Mouse (Mus musculus): Measurements from ENCODE around the gene Slc26a8. TPM values are rescaled to one million over a fixed set of nuclear protein-coding genes. Genes with fewer than 3 reads are reported as not detected.
A peak's percentile ranks its signal among the peaks of the same experiment; 100 is the strongest.

The Slc26a8 gene
- total and polyA plus RNA-seq, 3 experiments: 0.58 to 1.6 TPM; not detected in 1

- H3K27ac ChIP-seq (ENCODE audit: control insufficient read depth, low read depth, low read length): peak overlapping the region; percentile 88
- TF ChIP-seq RCOR1 (IDR thresholded peaks at IDR 0.05; ENCODE audit: low read depth, low read length) (no peak), CHD1 (IDR thresholded peaks at IDR 0.05; ENCODE audit: low read depth, low read length) (peak; percentile 18; the same call in 1 of the 2 replicates)
- peak overlapping the region; percentile 97 for H3K9ac ChIP-seq (ENCODE audit: control insufficient read depth, low read depth, low read length, poor library complexity, severe bottlenecking)
- peaks cover 57% of the 10 kb centered on the region for H3K79me2 ChIP-seq (ENCODE audit: control insufficient read depth, insufficient read depth, low read length, poor library complexity)
- no peaks in the 10 kb centered on the region for H3K27me3 ChIP-seq (ENCODE audit: control insufficient read depth in 1 of 2, insufficient read depth in 2 of 2, low read length in 2 of 2)
- peak; percentile 53 for DNase-seq (ENCODE audit: low read depth, low spot score)
- peak overlapping the region; percentile 58 to 97 for H3K4me3 ChIP-seq (ENCODE audit: control insufficient read depth in 1 of 2, insufficient read depth in 1 of 2, low read depth in 2 of 2, low read length in 2 of 2)
- no peaks in the 10 kb centered on the region for H3K9me3 ChIP-seq (replicated peaks; ENCODE audit: insufficient read depth, low read length)
- H3K4me1 ChIP-seq (ENCODE audit: control insufficient read depth in 1 of 2, insufficient read depth in 2 of 2, low read length in 2 of 2): peaks cover 13 to 28% of the 10 kb centered on the region in 2 experiments
- H3K36me3 ChIP-seq (ENCODE audit: control insufficient read depth in 1 of 2, insufficient read depth in 2 of 2, low read length in 2 of 2): peaks cover 0 to 49% of the 10 kb centered on the region in 2 experiments; a peak in 2 of 4 replicates
Measured at GRCm38 (mm10) chr17:28691687-28692340, 1.8 kb upstream of the Slc26a8 start.

GRCm38 (mm10) chr17:28690776-28691686 lies 998 bp upstream of the Slc26a8 start, which contains the start of gene Mapk14:
Mapk14 (plus strand) TSS chr17:28691329.
- H3K79me2 ChIP-seq (ENCODE audit: control insufficient read depth, insufficient read depth, low read length, poor library complexity): peaks cover 50% of the 10 kb centered on the region
- peaks cover 5 to 21% of the 10 kb centered on the region in 2 experiments for H3K4me1 ChIP-seq (ENCODE audit: control insufficient read depth in 1 of 2, insufficient read depth in 2 of 2, low read length in 2 of 2)
- H3K27ac ChIP-seq (ENCODE audit: control insufficient read depth, low read depth, low read length): peak within 1 kb of the TSS; percentile 88
- H3K36me3 ChIP-seq (ENCODE audit: control insufficient read depth in 1 of 2, insufficient read depth in 2 of 2, low read length in 2 of 2): peaks cover 0 to 41% of the 10 kb centered on the region in 2 experiments; a peak in 2 of 4 replicates
- no peaks in the 10 kb centered on the region for H3K27me3 ChIP-seq (ENCODE audit: control insufficient read depth in 1 of 2, insufficient read depth in 2 of 2, low read length in 2 of 2)
- DNase-seq (ENCODE audit: low read depth, low spot score): peak; percentile 99
- peak within 1 kb of the TSS; percentile 58 to 97 for H3K4me3 ChIP-seq (ENCODE audit: control insufficient read depth in 1 of 2, insufficient read depth in 1 of 2, low read depth in 2 of 2, low read length in 2 of 2)
- H3K9me3 ChIP-seq (replicated peaks; ENCODE audit: insufficient read depth, low read length): no peaks in the 10 kb centered on the region
- peak within 1 kb of the TSS; percentile 97 for H3K9ac ChIP-seq (ENCODE audit: control insufficient read depth, low read depth, low read length, poor library complexity, severe bottlenecking)
- TF ChIP-seq POLR2AphosphoS2 (IDR thresholded peaks at IDR 0.05; ENCODE audit: low read length) (peak; percentile 94), MXI1 (IDR thresholded peaks at IDR 0.05; ENCODE audit: low read depth, low read length) (no peak; the same call in 1 of the 2 replicates), KAT2A (conservative IDR thresholded peaks at IDR 0.05; ENCODE audit: low read depth, low read length) (no peak; the same call in 1 of the 2 replicates), ZC3H11A (IDR thresholded peaks at IDR 0.05; ENCODE audit: low read depth, low read length) (no peak), MAFK (IDR thresholded peaks at IDR 0.05; ENCODE audit: borderline replicate concordance, low read depth, low read length) (no peak), ZKSCAN1 (IDR thresholded peaks at IDR 0.05; ENCODE audit: low read depth, low read length) (no peak), POLR2AphosphoS5 (IDR thresholded peaks at IDR 0.05; ENCODE audit: borderline replicate concordance, low read depth, low read length) (no peak; the same call in 1 of the 2 replicates), MAX (IDR thresholded peaks at IDR 0.05; ENCODE audit: low read length) (no peak; the same call in none of the 2 replicates), MYB (IDR thresholded peaks at IDR 0.05; ENCODE audit: low read depth, low read length) (no peak), CHD1 (IDR thresholded peaks at IDR 0.05; ENCODE audit: low read depth, low read length) (no peak), ETS1 (IDR thresholded peaks at IDR 0.05; ENCODE audit: low read depth, low read length) (peak; percentile 28), UBTF (IDR thresholded peaks at IDR 0.05; ENCODE audit: borderline replicate concordance, insufficient read depth, low read depth, low read length) (0 out of 2 replicates have a peak, but pooled peaks have one; percentile 35), CHD2 (IDR thresholded peaks at IDR 0.05; ENCODE audit: low read length) (peak; percentile 100), GABPA (IDR thresholded peaks at IDR 0.05; ENCODE audit: low read depth, low read length) (no peak), ZNF384 (IDR thresholded peaks at IDR 0.05; ENCODE audit: low read depth, low read length) (no peak), GATA1 (IDR thresholded peaks at IDR 0.05; ENCODE audit: low read depth, low read length) (no peak), NELFE (IDR thresholded peaks at IDR 0.05; ENCODE audit: low read depth, low read length) (peak; percentile 97), MEF2A (IDR thresholded peaks at IDR 0.05; ENCODE audit: extremely low read depth, insufficient replicate concordance, low read depth, low read length, poor library complexity, severe bottlenecking) (no peak), POLR2A (IDR thresholded peaks at IDR 0.05; ENCODE audit: control insufficient read depth in 1 of 2, insufficient read depth in 1 of 2, low read depth in 1 of 2, low read length in 2 of 2, poor library complexity in 1 of 2) (peak; percentile 90 to 92), USF1 (IDR thresholded peaks at IDR 0.05; ENCODE audit: low read depth, low read length) (no peak), RCOR1 (IDR thresholded peaks at IDR 0.05; ENCODE audit: low read depth, low read length) (no peak), ELF1 (IDR thresholded peaks at IDR 0.05; ENCODE audit: low read depth, low read length) (peak; percentile 72), ZMIZ1 (IDR thresholded peaks at IDR 0.05; ENCODE audit: low read depth, low read length) (peak; percentile 92), SIN3A (IDR thresholded peaks at IDR 0.05; ENCODE audit: low read length) (peak; percentile 73; the same call in 1 of the 2 replicates), HCFC1 (IDR thresholded peaks at IDR 0.05; ENCODE audit: low read depth, low read length) (peak; percentile 86), MAZ (IDR thresholded peaks at IDR 0.05; ENCODE audit: low read depth, low read length) (peak; percentile 99), SMC3 (IDR thresholded peaks at IDR 0.05; ENCODE audit: low read depth, low read length) (peak; percentile 44), JUND (IDR thresholded peaks at IDR 0.05; ENCODE audit: low read depth, low read length) (no peak)

Data from MEL (cell line).